Mouse (Mus musculus) MEL (cell line): ENCODE data around the gene Tgtp1.
"Not testable (repeated sequence)": the region's sequence is repeated elsewhere in the genome, so short reads cannot be mapped to it uniquely, and the experiment has no call there.

ENCODE experiments used
- CTCF ChIP-seq, 3 experiments: IDR thresholded peaks in 2 of 3; conservative IDR thresholded peaks in 1 of 3; 2 replicates each; pipeline ENCODE4 v1.5.1; 2011 to 2012; ENCODE audit warnings: low read length in 3 of 3, low read depth in 2 of 3, mild to moderate bottlenecking in 2 of 3, improper control_type of control experiment in 1 of 3, inconsistent platforms in 1 of 3, mixed read lengths in 1 of 3, moderate library complexity in 1 of 3; ENCODE audit not compliant: control insufficient read depth in 1 of 3, insufficient read depth in 1 of 3, poor library complexity in 1 of 3, severe bottlenecking in 1 of 3
- EP300 ChIP-seq, 2 experiments: IDR thresholded peaks; 2 replicates each; pipeline ENCODE4 v1.6.1; 2011; ENCODE audit warnings: improper control_type of control experiment in 2 of 2, low read length in 2 of 2, low read depth in 1 of 2, mild to moderate bottlenecking in 1 of 2
- GATA1 ChIP-seq: IDR thresholded peaks from 2 replicates; pipeline ENCODE4 v1.6.1; 2011; ENCODE audit warnings: low read depth, low read length, improper control_type of control experiment
- MYB ChIP-seq: IDR thresholded peaks from 2 replicates; pipeline ENCODE4 v1.6.1; 2011; ENCODE audit warnings: mild to moderate bottlenecking, low read depth, low read length, improper control_type of control experiment
- POLR2A ChIP-seq, 2 experiments: IDR thresholded peaks; 2 replicates each; pipeline ENCODE4 v1.6.1; 2011 to 2012; ENCODE audit warnings: low read length in 2 of 2, mild to moderate bottlenecking in 2 of 2, control low read depth in 1 of 2, improper control_type of control experiment in 1 of 2, low read depth in 1 of 2, moderate library complexity in 1 of 2; ENCODE audit not compliant: control insufficient read depth in 1 of 2, insufficient read depth in 1 of 2, poor library complexity in 1 of 2
- TAL1 ChIP-seq: IDR thresholded peaks from 2 replicates; pipeline ENCODE4 v1.6.1; 2012; ENCODE audit warnings: mild to moderate bottlenecking, inconsistent platforms, low read length, moderate library complexity, mixed read lengths
- TCF12 ChIP-seq: IDR thresholded peaks from 2 replicates; pipeline ENCODE4 v1.6.1; 2014; ENCODE audit warnings: low read depth, mild to moderate bottlenecking, inconsistent platforms, low read length, improper control_type of control experiment, moderate library complexity

DNA sequence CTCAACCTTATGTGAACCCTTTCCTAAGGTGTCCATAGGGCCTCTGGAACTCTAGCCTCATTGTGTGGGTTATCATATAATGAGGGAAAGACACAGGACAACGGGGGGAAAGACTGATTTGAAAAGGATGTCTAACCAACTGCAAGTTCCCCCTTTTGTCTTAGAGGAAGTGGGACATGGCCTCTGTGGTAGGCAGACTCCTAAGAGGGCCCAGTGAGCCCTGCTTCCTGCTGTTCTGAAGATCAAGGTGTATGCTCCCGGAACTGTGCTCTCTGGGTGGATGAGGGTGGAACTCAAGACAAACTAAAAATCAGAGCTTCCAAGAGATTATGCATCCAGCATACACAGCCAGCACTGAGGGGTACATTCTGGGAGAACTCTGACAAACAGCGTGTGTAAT, 5.8 kb downstream of the Tgtp1 start:
- TF ChIP-seq EP300 (IDR thresholded peaks at IDR 0.05; ENCODE audit: low read depth in 1 of 2, low read length in 2 of 2); POLR2A (IDR thresholded peaks at IDR 0.05; ENCODE audit: control insufficient read depth in 1 of 2, insufficient read depth in 1 of 2, low read depth in 1 of 2, low read length in 2 of 2, poor library complexity in 1 of 2); TAL1; TCF12; GATA1; CTCF (IDR thresholded peaks at IDR 0.05 in 2 of 3, conservative IDR thresholded peaks at IDR 0.05 in 1 of 3; ENCODE audit: control insufficient read depth in 1 of 3, insufficient read depth in 1 of 3, low read depth in 2 of 3, low read length in 3 of 3, poor library complexity in 1 of 3, severe bottlenecking in 1 of 3); MYB: not testable (repeated sequence)
